Mouse (Mus musculus) hindbrain, postnatal 0 days (tissue): ENCODE measurements at regions not wholly inside any gene's neighbourhood (a gene's known extent, or its start where the extent isn't known, plus 50 kb on each side); places are given as distances from the start of the nearest gene placed in this dataset.

Experiments used
- ATAC-seq: fragments of 200-750 bp; cut with Nextera tagmentation; 2 replicates; pipeline ENCODE4 v1.8.0; 2017; ENCODE audit warnings: mild to moderate bottlenecking, moderate TSS enrichment, moderate library complexity
- DNase-seq: peaks from one replicate; pipeline ENCODE4 v3.0.0-alpha.2; 2015; ENCODE audit warnings: low spot score
- H3K27ac ChIP-seq: fragments of 300-500 bp; sonication (generic); 2 replicates; pipeline ENCODE4 v1.5.1; 2014; ENCODE audit warnings: mild to moderate bottlenecking
- H3K27me3 ChIP-seq: fragments of 300-500 bp; sonication (generic); 2 replicates; pipeline ENCODE4 v1.6.1; 2014; ENCODE audit warnings: low read length, mixed read lengths; ENCODE audit not compliant: insufficient read depth
- H3K36me3 ChIP-seq: fragments of 300-500 bp; sonication (generic); 2 replicates; pipeline ENCODE4 v1.6.1; 2014; ENCODE audit warnings: low read length, mixed read lengths; ENCODE audit not compliant: insufficient read depth
- H3K4me1 ChIP-seq: fragments of 300-500 bp; sonication (generic); 2 replicates; pipeline ENCODE4 v1.6.1; 2014; ENCODE audit warnings: antibody characterized with exemption, low read length, mixed read lengths; ENCODE audit not compliant: insufficient read depth
- H3K4me2 ChIP-seq: fragments of 300-500 bp; sonication (generic); 2 replicates; pipeline ENCODE4 v1.6.1; 2014; ENCODE audit warnings: low read depth, mild to moderate bottlenecking, low read length, moderate library complexity, mixed read lengths
- H3K4me3 ChIP-seq: fragments of 300-500 bp; sonication (generic); 2 replicates; pipeline ENCODE4 v1.5.1; 2014; ENCODE audit warnings: low read length
- H3K9ac ChIP-seq: fragments of 300-500 bp; sonication (generic); replicated peaks from 2 replicates; pipeline ENCODE4 v1.6.1; 2014; ENCODE audit warnings: mild to moderate bottlenecking, low read length, moderate library complexity, mixed read lengths
- H3K9me3 ChIP-seq: fragments of 300-500 bp; sonication (generic); 2 replicates; pipeline ENCODE4 v1.6.1; 2016; ENCODE audit warnings: low read length, mixed read lengths
- CTCF ChIP-seq: IDR thresholded peaks from 2 replicates; pipeline ENCODE4 v1.5.1; 2016; ENCODE audit warnings: antibody characterized with exemption, control low read depth, low read depth
- WGBS: fragments of 180-500 bp; shearing (Covaris S2); extraction: QIAGEN DNeasy Blood & Tissue Kit; methylation state at CpG from one replicate; pipeline ENCODE4 v1.1.7; 2014; 5-methylcytosine and 5-hydroxymethylcytosine counted together

DNA sequence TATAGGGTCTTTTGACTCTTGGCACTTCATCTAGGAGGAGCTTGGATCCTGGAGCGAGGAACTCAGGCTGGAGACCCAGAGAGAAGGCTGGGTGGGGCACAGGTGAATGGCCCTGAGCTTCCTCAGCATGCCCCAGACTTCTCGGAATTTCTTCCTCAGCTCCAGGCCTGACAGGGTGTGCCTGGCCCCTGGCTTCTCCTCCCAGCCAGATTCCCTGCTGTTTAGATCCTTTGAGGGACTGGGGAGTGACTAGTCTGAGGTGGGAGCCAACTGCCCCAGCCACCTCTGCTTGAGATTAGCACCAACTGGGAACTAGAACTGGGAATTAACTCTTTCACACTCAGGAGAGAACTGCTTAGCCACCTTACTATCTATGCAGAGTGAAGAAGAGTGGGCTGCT is 325.8 kb downstream of the Mllt3 start:
- TF ChIP-seq CTCF = no peak
- no peak for ATAC-seq
- H3K4me2 ChIP-seq = no peak overlapping the region
- DNase-seq = no peak
- no peak overlapping the region for H3K27ac ChIP-seq
- no peak overlapping the region for H3K9ac ChIP-seq
- H3K4me1 ChIP-seq = 0 out of 2 replicates have a peak, but pooled peaks cover 5% of the 10 kb centered on the region
- no peaks in the 10 kb centered on the region for H3K9me3 ChIP-seq
- H3K4me3 ChIP-seq = no peak overlapping the region
- WGBS = 53% methylated on average over 2 of the region's 2 CpGs
- H3K27me3 ChIP-seq = no peaks in the 10 kb centered on the region
- H3K36me3 ChIP-seq = no peaks in the 10 kb centered on the region

GRCm38 (mm10) chr4:87702834-87703233 is 330.3 kb downstream of the Mllt3 start:
- no peak for ATAC-seq
- no peak overlapping the region for H3K4me2 ChIP-seq
- H3K4me1 ChIP-seq = no peaks in the 10 kb centered on the region
- H3K27me3 ChIP-seq = no peaks in the 10 kb centered on the region
- H3K27ac ChIP-seq = no peak overlapping the region
- no peaks in the 10 kb centered on the region for H3K36me3 ChIP-seq
- no peak for TF ChIP-seq CTCF
- 40% methylated on average over 4 of the region's 4 CpGs for WGBS
- no peaks in the 10 kb centered on the region for H3K9me3 ChIP-seq
- no peak for DNase-seq
- no peak overlapping the region for H3K9ac ChIP-seq
- no peak overlapping the region for H3K4me3 ChIP-seq

- Histone ChIP-seq H3K9me3 (no peaks in the 10 kb centered on the region), H3K36me3 (no peaks in the 10 kb centered on the region), H3K27me3 (no peaks in the 10 kb centered on the region), H3K4me3 (no peak overlapping the region), H3K4me1 (no peaks in the 10 kb centered on the region), H3K27ac (no peak overlapping the region), H3K9ac (no peak overlapping the region), H3K4me2 (no peak overlapping the region)
- no peak for TF ChIP-seq CTCF
- DNase-seq = no peak
- WGBS = 88% methylated on average over 3 of the region's 3 CpGs
- ATAC-seq = no peak
Measured at GRCm38 (mm10) chr4:87702290-87702689, 330.9 kb downstream of the Mllt3 start.

- H3K4me1 ChIP-seq = no peaks in the 10 kb centered on the region
- H3K4me3 ChIP-seq = no peak overlapping the region
- no peaks in the 10 kb centered on the region for H3K9me3 ChIP-seq
- no peak overlapping the region for H3K4me2 ChIP-seq
- ATAC-seq (no peak), DNase-seq (no peak)
- no peaks in the 10 kb centered on the region for H3K27me3 ChIP-seq
- H3K36me3 ChIP-seq = no peaks in the 10 kb centered on the region
- TF ChIP-seq CTCF = no peak
- H3K9ac ChIP-seq = no peak overlapping the region
- WGBS = 87% methylated on average over 4 of the region's 4 CpGs
- H3K27ac ChIP-seq = no peak overlapping the region
Measured at GRCm38 (mm10) chr4:87701024-87701423, 332.1 kb downstream of the Mllt3 start.

GRCm38 (mm10) chr4:87700508-87700907 is 332.7 kb downstream of the Mllt3 start:
- DNase-seq (no peak), ATAC-seq (no peak)
- TF ChIP-seq CTCF = no peak
- H3K9me3 ChIP-seq = no peaks in the 10 kb centered on the region
- H3K4me1 ChIP-seq = no peaks in the 10 kb centered on the region
- no peaks in the 10 kb centered on the region for H3K36me3 ChIP-seq
- H3K27ac ChIP-seq = no peak overlapping the region
- no peaks in the 10 kb centered on the region for H3K27me3 ChIP-seq
- WGBS = 92% methylated on average over 2 of the region's 2 CpGs
- H3K4me2 ChIP-seq = no peak overlapping the region
- no peak overlapping the region for H3K9ac ChIP-seq
- H3K4me3 ChIP-seq = no peak overlapping the region

- 25% methylated on average over 4 of the region's 4 CpGs for WGBS
- Histone ChIP-seq H3K4me2 (no peak overlapping the region), H3K27me3 (no peaks in the 10 kb centered on the region), H3K4me1 (no peaks in the 10 kb centered on the region), H3K9ac (no peak overlapping the region), H3K27ac (no peak overlapping the region), H3K9me3 (no peaks in the 10 kb centered on the region), H3K4me3 (no peak overlapping the region), H3K36me3 (no peaks in the 10 kb centered on the region)
- no peak for DNase-seq
- TF ChIP-seq CTCF = no peak
- no peak for ATAC-seq
Measured at GRCm38 (mm10) chr4:87699586-87699985, 333.6 kb downstream of the Mllt3 start.

GRCm38 (mm10) chr4:87698750-87699149 is 334.4 kb downstream of the Mllt3 start:
- no peak overlapping the region for H3K9ac ChIP-seq
- no peaks in the 10 kb centered on the region for H3K9me3 ChIP-seq
- no peak for TF ChIP-seq CTCF
- H3K4me1 ChIP-seq = no peaks in the 10 kb centered on the region
- no peak overlapping the region for H3K4me2 ChIP-seq
- no peaks in the 10 kb centered on the region for H3K27me3 ChIP-seq
- no peaks in the 10 kb centered on the region for H3K36me3 ChIP-seq
- H3K4me3 ChIP-seq = no peak overlapping the region
- ATAC-seq = no peak
- DNase-seq = no peak
- no peak overlapping the region for H3K27ac ChIP-seq
- 43% methylated on average over 3 of the region's 3 CpGs for WGBS

GRCm38 (mm10) chr4:87696921-87697320 is 336.2 kb downstream of the Mllt3 start:
- H3K9me3 ChIP-seq = no peaks in the 10 kb centered on the region
- TF ChIP-seq CTCF = no peak
- no peak overlapping the region for H3K4me3 ChIP-seq
- H3K27me3 ChIP-seq = no peaks in the 10 kb centered on the region
- H3K4me1 ChIP-seq = no peaks in the 10 kb centered on the region
- H3K4me2 ChIP-seq = no peak overlapping the region
- H3K27ac ChIP-seq = no peak overlapping the region
- H3K36me3 ChIP-seq = no peaks in the 10 kb centered on the region
- ATAC-seq = no peak
- H3K9ac ChIP-seq = no peak overlapping the region
- 69% methylated on average over 4 of the region's 4 CpGs for whole genome bisulfite sequencing
- DNase-seq = no peak
